Mouse (Mus musculus): ENCODE measurements around the gene Anks1.

Gene Anks1

DNA sequence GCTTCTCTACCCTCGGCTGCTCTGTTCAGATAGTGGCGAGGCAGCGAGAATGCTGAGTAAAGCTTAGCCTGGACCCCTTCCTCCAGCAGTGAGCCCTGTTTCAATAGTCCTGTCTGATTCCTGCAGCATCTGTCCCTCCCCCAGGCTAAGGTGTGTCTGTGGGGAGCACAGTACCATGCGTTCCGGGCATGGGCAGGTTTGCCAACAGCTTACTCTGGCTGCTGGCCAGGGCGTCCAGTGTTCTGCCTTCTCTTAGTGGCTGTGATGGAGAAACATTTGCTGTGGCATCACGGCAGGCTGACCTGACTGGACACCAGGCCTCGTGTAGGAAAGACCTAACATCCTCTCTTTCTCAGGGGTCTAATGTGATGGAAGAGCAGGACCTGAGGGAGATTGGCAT is 141.1 kb downstream of the Anks1 start:
- no peak for DNase-seq (ENCODE audit: low read depth, low spot score)

DNA sequence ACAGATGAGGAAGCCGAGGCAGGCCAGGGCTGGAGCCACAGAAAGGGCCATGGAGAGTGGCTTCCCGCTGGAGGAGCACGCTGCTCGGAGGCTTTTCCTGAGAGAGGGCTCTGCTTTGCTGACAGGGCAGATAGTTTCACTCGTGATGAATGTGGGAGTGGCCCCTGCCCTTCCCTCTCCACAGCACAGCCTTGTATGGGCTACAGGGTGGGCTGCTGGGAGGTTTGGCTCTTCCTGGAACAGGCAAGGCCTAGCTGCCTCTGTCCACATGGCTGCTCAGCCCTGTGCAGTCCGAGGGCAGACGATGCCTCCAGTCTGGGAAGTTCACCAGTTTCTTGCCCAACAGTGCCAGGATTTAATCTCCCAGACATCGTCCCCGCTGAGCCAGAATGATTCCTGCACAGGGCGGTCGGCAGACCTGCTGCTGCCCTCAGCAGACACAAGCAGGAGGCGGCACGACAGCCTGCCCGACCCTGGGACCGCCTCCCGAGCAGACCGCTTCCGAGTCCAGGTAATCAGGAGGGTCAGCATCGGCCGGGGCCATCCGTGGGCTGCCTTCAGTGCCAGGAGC is 143.3 kb downstream of the Anks1 start:
- DNase-seq (ENCODE audit: low read depth, low spot score) = no peak

DNA sequence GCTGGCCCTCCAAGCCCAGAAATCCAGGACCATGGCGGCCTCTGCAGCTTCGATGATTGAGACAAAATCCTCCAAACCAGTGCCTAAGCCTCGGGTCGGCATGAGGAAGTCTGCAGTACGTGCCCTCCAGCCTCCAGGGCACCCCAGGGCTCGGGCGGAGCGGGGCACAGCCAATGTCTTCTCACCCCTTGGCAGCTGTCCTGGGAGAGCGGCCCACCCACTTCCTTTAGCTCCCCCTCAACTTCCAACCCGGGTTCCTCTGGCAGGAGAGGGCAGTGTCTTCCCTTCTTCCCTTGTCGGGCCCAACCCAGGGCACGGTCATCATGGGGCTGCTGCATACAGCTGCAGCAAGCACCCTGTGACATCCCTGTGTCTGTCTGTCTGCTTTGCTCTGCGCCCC is 149.2 kb downstream of the Anks1 start:
- DNase-seq (ENCODE audit: low read depth, low spot score) = no peak

DNA sequence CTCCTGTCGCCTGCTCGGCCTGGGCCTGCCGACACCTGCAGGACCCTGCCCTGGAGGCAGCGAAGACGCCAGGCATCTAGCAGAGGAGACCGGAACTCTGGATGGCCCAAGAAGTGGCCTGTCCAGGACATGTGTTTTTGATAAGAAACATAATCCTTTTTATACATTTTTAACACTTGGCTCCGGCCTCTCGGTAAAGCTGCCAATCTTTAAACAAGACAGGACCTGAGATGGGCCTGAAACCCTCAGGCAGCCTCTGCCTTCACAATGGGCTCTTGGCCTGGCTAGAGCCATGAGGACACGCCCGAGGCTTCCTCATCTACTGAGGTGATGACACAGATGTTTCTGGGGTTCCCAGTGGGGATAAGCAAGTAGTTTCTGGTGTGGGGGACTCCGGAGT is 151.6 kb downstream of the Anks1 start:
- peak; percentile 17 for DNase-seq (ENCODE audit: low read depth, low spot score)

DNA sequence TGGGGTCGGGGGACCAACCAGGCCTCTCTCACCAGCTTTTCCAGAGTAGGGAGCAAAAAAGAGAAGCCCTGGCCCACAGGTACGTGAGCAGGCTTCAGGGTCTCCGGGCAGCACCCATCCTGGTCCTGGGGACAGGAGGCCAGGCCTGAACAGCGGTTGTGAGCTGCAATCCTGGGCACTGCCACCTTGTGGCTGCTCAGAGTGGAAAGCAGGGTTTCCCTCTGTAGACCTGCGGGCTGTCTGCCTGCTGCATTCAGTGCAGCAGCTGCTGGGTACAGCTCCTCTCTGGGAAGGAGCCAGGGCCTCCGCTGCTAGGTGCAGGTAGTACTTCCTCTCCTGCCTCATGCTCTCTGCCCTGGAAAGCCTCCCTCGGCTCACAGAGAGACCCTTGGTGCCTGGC is 152.4 kb downstream of the Anks1 start:
- DNase-seq (ENCODE audit: low read depth, low spot score) = peak; percentile 43

DNA sequence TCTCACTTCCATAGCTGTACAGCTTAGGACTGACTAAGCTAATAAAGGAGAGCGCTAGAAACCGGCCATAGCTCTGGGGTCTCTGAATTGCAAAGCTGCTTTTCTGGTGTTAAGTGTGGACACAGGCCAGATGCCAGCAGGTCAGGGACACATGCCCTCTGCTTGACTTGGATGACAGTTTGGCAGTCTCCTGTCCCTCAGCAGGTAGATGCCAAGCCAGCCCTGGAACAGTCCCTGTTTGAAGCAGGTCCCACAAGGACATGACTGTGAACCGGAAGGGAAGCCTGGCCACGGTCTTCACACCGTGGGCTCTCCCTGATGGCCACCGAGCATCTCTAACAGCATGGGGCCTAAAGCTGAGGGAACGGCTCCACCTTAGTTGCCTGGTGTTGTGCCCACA is 153.6 kb downstream of the Anks1 start:
- DNase-seq (ENCODE audit: low read depth, low spot score) = no peak

DNA sequence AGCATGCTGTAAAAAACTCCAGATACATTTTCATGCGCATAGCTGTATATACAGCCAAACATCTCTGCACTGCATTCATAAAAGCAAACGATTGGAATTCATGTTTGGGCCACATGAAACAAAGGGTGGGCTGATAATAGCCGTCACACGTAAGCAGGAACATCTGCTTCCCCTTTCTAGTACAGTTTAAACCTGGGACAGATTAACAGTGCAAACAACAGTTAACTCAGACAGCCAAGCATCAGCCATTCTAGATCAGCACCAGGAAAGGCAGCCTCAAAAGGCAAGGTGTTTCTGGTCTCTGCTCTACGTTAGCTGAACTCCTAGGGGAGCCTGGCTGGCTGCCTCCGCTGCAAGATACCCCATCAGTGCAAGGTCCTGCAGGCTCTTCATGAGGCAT is 154.1 kb downstream of the Anks1 start:
- no peak for DNase-seq (ENCODE audit: low read depth, low spot score)

DNA sequence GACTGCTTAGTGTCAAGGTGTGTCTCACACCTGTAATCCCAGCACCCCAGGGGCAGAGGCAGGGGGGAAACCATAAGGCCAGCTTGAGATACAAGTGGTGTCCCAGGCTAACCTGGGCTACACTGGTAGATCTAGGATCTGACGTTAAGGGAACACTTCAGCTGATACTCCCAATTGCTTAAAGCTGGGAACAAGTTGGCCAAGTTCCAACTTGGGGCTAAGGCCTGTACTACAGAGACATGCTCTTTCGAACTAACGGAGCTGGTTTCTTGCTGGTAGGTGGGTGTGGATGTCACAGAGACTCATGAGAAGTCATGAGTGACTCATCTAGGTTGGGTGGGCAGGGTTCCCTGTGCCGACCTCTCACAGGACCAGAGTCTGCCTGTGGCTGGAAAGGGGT is 158.2 kb downstream of the Anks1 start:
- DNase-seq (ENCODE audit: low read depth, low spot score) = no peak

DNA sequence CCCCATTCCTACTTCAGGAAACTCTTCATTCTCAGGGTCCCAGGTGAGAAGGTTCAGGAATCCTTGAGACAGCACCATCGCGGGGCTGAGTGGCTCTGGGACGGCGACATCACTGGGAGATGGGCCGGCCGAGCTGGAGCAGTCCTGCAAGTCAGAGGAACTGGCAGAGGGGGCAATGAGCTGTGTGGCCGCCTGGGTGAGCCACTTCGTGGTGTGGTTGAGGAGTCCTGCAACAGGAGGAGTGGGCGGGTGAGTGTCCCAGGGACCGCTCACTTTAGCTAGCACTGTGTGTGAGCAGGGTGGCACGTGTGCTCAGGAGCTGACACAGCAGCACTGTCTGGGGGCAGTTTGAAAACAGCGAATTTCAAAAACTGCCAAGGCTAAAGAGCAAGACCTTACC is 160.3 kb downstream of the Anks1 start:
- DNase-seq (ENCODE audit: low read depth, low spot score) = no peak

DNA sequence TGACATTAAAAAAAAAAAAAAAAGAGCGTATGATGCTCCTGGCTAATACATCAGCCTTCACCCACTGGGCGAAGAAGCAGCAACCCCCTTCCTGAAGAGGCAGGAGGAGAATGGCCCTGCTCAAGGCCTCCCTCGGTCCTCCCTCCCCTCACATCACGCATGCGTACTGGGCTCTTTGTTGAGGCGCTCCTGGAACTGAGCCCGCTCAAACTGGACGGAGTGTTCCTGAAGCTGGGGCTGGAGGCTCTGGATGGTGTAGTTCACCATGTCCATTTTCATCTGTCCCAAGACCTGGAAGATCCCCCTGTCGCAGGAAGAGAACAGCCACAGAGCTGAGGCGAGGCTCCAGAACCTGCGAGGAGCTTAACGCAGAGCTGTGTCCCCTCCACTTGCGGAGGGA is 161.2 kb downstream of the Anks1 start:
- no peak for DNase-seq (ENCODE audit: low read depth, low spot score)

DNA sequence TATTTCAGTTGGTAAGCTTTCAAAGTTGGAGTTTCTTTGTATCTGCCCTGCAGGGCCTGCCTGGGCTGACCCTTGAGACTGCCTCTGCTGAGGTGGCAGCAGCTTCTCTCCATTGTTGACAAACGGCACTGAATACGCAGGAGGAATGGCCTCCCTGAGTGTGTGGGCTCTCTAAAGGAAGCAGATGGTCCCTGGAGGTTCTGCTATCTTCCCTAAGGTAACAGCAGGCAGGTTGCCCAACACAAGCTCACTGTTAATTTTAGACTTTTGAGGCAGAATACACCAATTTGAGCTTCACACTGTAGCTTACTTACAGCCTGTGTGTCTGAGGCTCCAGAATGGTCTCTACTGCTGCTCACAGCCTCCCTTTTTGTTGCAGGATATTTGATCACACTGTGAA is 163.6 kb downstream of the Anks1 start:
- no peak for DNase-seq (ENCODE audit: low read depth, low spot score)

DNA sequence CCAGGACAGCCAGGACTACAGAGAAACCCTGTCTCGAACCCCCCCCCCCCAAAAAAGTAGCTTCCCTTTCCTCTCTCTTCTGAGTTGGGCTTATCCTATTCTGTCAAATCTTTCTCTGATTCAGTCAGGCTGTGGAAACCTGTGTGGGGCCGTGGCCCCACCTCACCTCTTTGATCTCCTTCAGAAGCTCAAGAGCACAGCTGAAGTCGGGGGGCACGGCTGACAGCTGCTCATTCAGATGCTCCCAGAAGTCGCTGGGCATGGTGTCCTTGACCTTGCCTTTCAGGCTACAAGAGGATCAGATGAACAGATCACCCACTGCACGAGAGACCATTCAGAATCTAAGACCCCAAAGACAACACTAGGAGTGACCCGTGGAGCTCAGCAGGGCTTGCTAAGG is 165.4 kb downstream of the Anks1 start:
- no peak for DNase-seq (ENCODE audit: low read depth, low spot score)

DNA sequence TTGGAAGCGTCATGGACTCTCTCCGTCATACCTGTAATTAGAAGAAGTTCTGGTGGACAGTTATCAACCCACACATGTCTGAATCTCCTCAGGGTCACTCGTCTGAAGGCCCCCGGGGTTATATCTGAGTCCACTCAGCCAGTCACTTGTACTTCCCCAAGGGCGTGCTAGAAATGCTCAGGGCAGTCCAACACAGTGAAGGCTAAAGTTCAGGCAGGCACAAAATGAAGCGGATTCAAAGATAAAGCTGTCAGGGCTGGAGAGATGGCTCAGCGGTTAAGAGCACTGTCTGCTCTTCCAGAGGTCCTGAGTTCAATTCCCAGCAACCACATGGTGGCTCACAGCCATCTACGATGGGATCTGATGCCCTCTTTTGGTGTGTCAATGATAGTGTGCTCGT is 168.9 kb downstream of the Anks1 start:
- no peak for DNase-seq (ENCODE audit: low read depth, low spot score)

DNA sequence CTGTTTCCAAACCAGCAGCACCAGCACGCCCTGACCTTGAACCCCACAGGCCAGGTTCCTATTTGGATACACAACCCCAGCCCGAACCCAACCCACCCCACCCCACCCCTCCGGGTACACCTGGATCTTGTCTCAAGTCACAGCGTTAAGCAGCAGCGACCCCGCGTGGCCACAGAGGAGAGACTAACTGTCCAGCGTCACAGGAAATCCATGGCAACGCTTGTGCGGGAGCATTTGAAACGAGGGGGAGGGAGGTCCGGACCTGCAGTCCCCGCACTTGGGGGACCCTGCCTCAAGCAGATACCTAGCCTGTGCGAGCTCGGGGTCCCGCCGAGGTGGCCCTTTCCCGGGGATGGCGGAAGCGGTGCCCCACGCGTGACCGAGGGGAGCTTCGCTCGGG is 170.5 kb downstream of the Anks1 start:
- peak; percentile 82 for DNase-seq (ENCODE audit: low read depth, low spot score)

DNA sequence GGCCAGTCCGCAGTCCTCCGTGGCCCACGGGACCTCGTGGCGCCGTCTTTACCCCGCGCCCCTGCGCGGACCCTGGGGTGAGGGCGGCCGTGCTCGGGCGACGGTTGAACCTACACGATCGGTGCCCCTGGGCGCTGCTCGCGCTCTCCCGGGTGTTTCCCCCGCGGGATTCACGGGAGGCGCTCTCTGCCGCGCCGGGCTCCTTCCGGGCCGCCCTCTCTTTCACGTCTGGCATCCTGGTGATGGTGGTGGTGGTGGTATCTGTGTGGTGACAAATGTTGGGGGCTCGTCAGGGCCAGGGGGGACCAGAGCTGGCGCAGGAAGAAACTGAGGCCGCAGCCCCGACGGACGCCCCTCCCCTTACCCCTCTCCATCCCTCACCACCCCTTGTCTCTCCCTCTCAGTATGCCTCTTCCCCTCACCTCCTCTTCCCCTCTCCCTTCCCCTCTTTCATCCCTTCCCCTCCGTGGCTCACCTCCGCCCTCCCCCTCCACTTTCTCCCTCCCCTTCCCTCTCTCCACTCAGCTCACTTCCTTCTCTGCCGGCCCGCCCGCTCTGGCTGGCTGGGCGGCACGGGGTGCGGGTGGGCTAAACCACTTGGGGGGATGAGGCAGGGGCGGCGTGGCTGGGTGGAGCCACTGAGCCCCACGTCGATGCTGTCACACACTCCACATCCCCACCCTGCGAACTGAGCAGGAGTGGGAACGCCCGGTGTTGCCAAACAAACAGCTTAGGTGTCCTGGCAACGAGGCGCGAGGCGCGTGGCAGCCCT is 171.1 kb downstream of the Anks1 start, which contains the start of gene Tcp11:
Gene Tcp11 (minus strand): TSS at position 595 of the 772 bp plus-strand sequence.
- no peak for DNase-seq (ENCODE audit: low read depth, low spot score)

DNA sequence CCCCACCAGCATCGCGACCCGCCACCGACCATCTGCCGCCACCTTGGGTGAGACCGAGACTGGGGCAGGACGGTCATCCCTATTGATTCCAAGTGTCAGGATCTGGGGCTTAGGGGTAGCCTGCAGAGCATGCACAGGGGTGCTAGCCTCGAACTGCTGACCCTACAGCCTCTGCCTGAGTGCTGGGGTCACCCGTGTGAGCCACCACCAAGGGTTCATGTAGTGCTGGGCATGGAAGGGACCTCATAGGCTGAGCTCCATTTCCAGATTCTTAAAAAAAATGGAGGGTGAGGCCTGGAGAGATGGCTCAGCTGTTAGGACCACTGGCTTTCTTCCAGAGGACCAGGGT is 171.7 kb downstream of the Anks1 start:
- no peak for DNase-seq (ENCODE audit: low read depth, low spot score)

DNA sequence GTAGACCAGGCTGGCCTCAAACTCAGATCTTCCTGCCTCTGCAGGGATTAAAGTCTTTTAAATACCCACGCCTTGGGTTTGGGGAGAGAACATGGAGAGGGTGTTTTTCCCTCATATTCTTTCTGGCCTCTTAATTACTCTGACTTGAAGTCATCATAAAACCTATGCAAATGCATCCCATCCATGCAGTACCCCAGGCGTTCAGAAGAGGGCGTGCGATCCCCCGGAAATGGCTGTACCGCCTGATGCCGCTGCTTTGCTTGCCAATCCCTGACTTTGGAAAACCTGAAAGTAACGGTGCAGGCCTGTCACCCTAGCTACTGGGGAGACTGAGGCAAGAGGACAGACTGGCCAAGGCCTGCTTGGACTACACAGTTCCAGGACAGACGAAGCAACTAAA is 172.3 kb downstream of the Anks1 start:
- peak; percentile 51 for DNase-seq (ENCODE audit: low read depth, low spot score)

DNA sequence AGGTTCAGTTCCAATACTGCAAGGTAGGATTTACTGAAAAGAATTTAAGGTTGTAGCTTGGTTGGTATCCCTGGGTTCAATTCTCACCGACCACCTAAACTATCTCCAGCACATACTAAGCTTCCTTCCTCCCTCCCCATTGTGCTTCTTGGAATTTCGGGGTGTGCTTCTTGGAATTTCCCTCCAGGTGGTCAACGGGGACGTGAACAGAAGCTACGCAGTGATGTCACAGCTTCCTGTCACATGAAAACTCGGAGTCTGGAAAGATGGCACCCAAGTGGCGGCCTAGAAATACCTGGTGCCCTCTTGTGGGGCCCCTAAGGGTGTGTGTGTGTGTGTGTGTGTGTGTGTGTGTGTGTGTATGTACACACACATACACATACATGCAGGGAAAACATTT is 172.8 kb downstream of the Anks1 start:
- no peak for DNase-seq (ENCODE audit: low read depth, low spot score)

DNA sequence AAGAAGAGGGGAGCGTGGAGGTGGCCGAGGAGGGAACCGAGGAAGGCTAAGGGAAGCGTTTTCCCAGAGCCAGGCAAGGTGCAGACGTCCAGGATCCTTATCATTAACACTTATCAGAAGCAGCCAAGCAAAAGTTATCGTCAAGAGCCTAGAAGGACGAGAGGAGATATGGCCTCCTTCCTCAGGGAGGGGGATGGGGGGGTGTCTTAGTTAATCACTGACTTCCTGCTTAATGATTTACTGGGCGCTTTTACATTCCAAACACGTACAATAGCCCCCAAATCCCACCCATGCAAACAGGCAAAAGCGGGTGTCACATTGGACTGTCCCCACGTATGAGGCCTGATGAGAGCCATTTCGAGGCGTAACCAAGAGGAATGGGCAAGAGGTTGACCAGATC is 173.8 kb downstream of the Anks1 start:
- no peak for DNase-seq (ENCODE audit: low read depth, low spot score)

DNA sequence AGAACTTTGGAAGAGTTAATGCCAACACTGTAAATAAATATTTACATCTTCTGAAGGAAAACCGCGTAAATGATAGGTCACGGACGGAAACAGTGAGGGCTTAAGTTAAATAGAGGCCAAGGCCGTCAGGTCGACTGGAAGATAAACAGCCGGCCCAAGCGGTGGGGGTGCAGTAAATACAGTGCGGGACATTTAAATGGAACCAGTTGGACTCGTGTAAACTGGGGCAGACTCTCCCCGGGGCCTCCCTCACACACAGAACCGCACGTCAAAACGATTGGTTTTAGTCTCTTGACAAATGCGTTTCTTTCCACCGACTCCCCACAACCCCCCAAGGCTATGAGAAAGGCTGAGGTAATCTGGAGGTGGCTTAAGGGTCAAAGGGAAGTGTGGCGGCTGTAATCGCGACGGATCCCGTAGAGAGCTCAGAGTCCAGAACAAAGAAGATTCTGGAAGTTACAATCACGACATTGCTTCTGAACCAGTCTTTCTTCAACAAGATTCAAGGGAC is 175.3 kb downstream of the Anks1 start:
- no peak for DNase-seq (ENCODE audit: low read depth, low spot score)

DNA sequence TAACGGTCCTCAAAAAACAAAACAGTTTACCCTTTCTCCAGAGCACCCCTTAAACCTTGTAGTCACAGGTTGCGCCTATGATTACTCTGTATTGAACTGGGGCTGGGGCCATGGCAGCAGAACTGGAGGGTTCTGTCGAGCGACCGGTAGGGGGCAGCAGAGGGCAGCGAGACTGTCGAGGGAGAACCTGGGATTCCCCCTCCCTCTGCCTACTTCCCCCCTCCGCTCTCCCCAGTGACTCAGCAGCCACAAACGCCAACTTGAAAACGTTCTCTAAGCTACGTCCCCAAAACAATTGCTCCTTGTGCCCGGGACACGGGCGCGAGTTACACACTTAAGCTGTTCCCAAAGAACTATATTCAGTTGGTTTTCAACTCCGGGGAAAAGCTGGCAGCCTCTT is 175.9 kb downstream of the Anks1 start:
- DNase-seq (ENCODE audit: low read depth, low spot score) = peak; percentile 89

DNA sequence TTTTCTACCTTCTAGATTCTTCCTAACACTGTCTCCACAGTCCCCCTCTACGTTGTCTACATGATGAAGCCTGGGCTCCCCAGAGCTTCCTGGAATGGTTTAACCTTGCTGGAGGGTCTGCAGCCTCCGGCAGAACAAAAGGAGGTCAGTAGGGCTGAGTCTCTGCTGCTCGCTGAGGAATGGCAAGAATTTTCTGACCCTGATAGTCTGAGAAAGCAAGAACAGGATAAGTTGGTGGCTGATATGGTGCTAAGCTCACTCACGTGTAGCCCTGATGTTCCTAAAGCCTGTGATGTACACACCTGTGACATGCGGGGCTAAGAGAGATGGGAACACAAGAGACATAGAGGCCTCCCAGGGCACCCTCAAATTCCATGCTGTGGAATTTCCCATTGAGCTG is 178.3 kb downstream of the Anks1 start:
- DNase-seq (ENCODE audit: low read depth, low spot score) = no peak

DNA sequence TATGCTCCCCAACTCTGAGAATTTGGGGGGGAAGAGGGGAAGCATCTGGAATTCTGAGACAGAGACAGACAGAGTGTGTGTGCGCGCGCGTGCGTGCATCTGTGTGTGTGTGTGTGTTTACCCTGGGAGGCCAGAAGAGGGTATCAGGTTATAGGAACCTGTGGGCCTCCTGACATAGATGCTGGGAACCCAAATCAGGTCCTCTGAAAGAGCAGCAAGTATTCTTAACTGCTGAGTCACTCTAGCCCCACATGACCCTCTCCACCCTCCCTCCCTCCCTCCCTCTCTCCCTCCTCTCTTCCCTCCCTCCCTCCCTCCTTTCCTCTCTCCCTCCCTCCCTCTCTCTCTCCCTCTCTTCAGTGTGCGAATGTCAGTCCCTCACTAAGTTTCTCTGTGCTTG is 179.6 kb downstream of the Anks1 start:
- DNase-seq (ENCODE audit: low read depth, low spot score) = no peak

DNA sequence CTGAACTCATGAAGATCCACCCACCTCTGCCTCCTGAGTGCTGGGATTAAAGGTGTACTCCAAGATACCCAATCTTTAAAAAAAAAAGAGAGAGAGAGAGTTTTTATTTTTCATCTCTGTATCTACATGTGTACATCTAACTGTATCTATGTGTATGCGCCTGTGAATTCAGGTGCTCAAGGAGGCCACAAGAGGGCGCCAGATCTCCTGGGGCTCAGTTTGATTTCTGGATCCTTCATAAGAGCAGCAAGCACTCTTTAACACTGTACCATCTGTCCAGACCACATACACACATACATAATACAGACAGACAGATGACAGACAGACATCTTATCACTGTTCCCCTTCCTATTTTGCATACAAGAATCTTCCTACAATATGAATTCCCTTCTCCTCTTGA is 183.2 kb downstream of the Anks1 start:
- DNase-seq (ENCODE audit: low read depth, low spot score) = peak; percentile 26
